9 mouse cellular contexts compared by ENCODE assay signal in the genomic region with DNA sequence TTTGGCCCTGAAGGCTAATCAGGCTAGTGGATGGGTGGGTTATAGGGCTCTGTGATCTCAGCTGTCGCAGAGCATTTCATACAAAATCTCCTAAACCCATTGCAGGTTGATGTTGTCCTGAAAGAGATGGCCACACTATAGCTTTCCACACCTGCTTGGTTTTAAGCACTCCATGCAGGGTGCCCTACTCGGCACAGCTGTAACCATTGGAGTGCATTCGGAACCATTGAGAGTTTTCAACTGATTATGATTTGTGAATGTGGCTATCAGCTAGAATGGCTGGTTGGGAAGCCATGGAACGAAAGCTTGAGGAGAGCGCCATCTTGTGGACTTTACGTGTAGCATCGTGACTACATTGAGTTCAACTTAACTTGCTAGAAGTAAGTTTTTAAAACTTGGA.
DNase-seq lines count a peak whose midpoint lies in the region; ATAC-seq and TF ChIP-seq lines count a peak whose summit lies in the region.
"Had no signal": no experiment of that assay in that cellular context is flagged by ENCODE, and none has a peak within 500 bp of the region (broad histone marks: within the 10 kb centered on the region; RNA-seq: fewer than 3 reads in every experiment).

No protein-coding gene starts in this region.

- no peak overlapping the region for H3K4me2 ChIP-seq in hindbrain, embryonic 13.5 days
- no peak overlapping the region for H3K4me2 ChIP-seq in forebrain, postnatal 0 days (ENCODE audit: low read depth)
- no peak overlapping the region for H3K4me2 ChIP-seq in stomach, postnatal 0 days (replicated peaks; ENCODE audit: low read depth)
- H3K4me2 ChIP-seq: limb, embryonic 12.5 days had no signal

- no peak overlapping the region for H3K27ac ChIP-seq in hindbrain, embryonic 10.5 days
- no peak overlapping the region for H3K27ac ChIP-seq in hindbrain, embryonic 13.5 days
- no peak overlapping the region for H3K27ac ChIP-seq in forebrain, postnatal 0 days (ENCODE audit: low read depth, low read length)
- no peak overlapping the region for H3K27ac ChIP-seq in stomach, postnatal 0 days (replicated peaks)
- H3K27ac ChIP-seq: limb, embryonic 12.5 days had no signal

- 22% methylated on average over 7 of the region's 7 CpGs for WGBS in hindbrain, embryonic 10.5 days
- WGBS in hindbrain, embryonic 13.5 days = 17% methylated on average over 7 of the region's 7 CpGs
- 17% methylated on average over 7 of the region's 7 CpGs for WGBS in forebrain, postnatal 0 days
- 16% methylated on average over 7 of the region's 7 CpGs for WGBS in stomach, postnatal 0 days

- no peaks in the 10 kb centered on the region for H3K4me1 ChIP-seq in hindbrain, embryonic 10.5 days (replicated peaks)
- no peaks in the 10 kb centered on the region for H3K4me1 ChIP-seq in hindbrain, embryonic 13.5 days (replicated peaks)
- no peaks in the 10 kb centered on the region for H3K4me1 ChIP-seq in forebrain, postnatal 0 days (ENCODE audit: insufficient read depth)
- no peaks in the 10 kb centered on the region for H3K4me1 ChIP-seq in stomach, postnatal 0 days (replicated peaks; ENCODE audit: control insufficient read depth, insufficient read depth)
- H3K4me1 ChIP-seq: limb, embryonic 12.5 days had no signal

- no peak overlapping the region for H3K4me3 ChIP-seq in hindbrain, embryonic 10.5 days
- no peak overlapping the region for H3K4me3 ChIP-seq in hindbrain, embryonic 13.5 days
- no peak overlapping the region for H3K4me3 ChIP-seq in forebrain, postnatal 0 days (ENCODE audit: low read depth, low read length)
- no peak overlapping the region for H3K4me3 ChIP-seq in stomach, postnatal 0 days (ENCODE audit: low read depth, low read length)
- H3K4me3 ChIP-seq: limb, embryonic 12.5 days had no signal

- no peak for TF ChIP-seq EP300 in stomach, postnatal 0 days (optimal IDR thresholded peaks at IDR 0.05)

- peak; percentile 91 for TF ChIP-seq CTCF in forebrain, postnatal 0 days (IDR thresholded peaks at IDR 0.05; ENCODE audit: low read depth)
- TF ChIP-seq CTCF in stomach, postnatal 0 days (IDR thresholded peaks at IDR 0.05; ENCODE audit: low read depth) = peak; percentile 97

- no peak for ATAC-seq in hindbrain, embryonic 13.5 days (ENCODE audit: low FRiP score)
- ATAC-seq in forebrain, postnatal 0 days = peak; percentile 54
- ATAC-seq in megakaryocyte-erythroid progenitor cell, adult 5-6 weeks (replicated peaks; ENCODE audit: low FRiP score, low TSS enrichment, poor library complexity, severe bottlenecking) = peak; percentile 73
- ATAC-seq in stomach, postnatal 0 days (ENCODE audit: low FRiP score, low TSS enrichment) = no peak; the same call in 1 of the 2 replicates

- peak; percentile 62 for DNase-seq in hindbrain, embryonic 10.5 days (ENCODE audit: low spot score)
- DNase-seq in CD8-positive naive resting alpha-beta T cell, adult 2 months (ENCODE audit: low read depth in 2 of 2, low spot score in 2 of 2) = peak; percentile 49 to 51
- DNase-seq in c-Kit-positive CD71-negative TER-119-negative erythroid progenitor cells, embryonic 14.5 days (ENCODE audit: low read depth) = peak; percentile 56
- peak; percentile 86 for DNase-seq in forebrain, postnatal 0 days
- peak; percentile 39 for DNase-seq in layer of hippocampus, adult 9-10 months (ENCODE audit: low spot score)
- peak; percentile 45 for DNase-seq in stomach, postnatal 0 days (ENCODE audit: low spot score)

- H3K36me3 ChIP-seq in hindbrain, embryonic 10.5 days = no peaks in the 10 kb centered on the region
- no peaks in the 10 kb centered on the region for H3K36me3 ChIP-seq in hindbrain, embryonic 13.5 days
- no peaks in the 10 kb centered on the region for H3K36me3 ChIP-seq in forebrain, postnatal 0 days (ENCODE audit: insufficient read depth)
- no peaks in the 10 kb centered on the region for H3K36me3 ChIP-seq in stomach, postnatal 0 days (ENCODE audit: control insufficient read depth, insufficient read depth, low read length)
- H3K36me3 ChIP-seq: limb, embryonic 12.5 days had no signal

- peaks cover 12% of the 10 kb centered on the region for H3K27me3 ChIP-seq in hindbrain, embryonic 10.5 days (ENCODE audit: insufficient read depth, poor library complexity, severe bottlenecking)
- H3K27me3 ChIP-seq in hindbrain, embryonic 13.5 days = peaks cover 37% of the 10 kb centered on the region
- H3K27me3 ChIP-seq in forebrain, postnatal 0 days (ENCODE audit: insufficient read depth, low read length) = no peaks in the 10 kb centered on the region
- H3K27me3 ChIP-seq in stomach, postnatal 0 days (ENCODE audit: control insufficient read depth, insufficient read depth, low read length) = no peaks in the 10 kb centered on the region

- H3K9ac ChIP-seq in hindbrain, embryonic 13.5 days = no peak overlapping the region
- H3K9ac ChIP-seq in forebrain, postnatal 0 days = no peak overlapping the region
- H3K9ac ChIP-seq in stomach, postnatal 0 days (ENCODE audit: low read length) = no peak overlapping the region
- H3K9ac ChIP-seq: limb, embryonic 12.5 days had no signal

- H3K9me3 ChIP-seq in hindbrain, embryonic 10.5 days = no peaks in the 10 kb centered on the region
- H3K9me3 ChIP-seq in hindbrain, embryonic 13.5 days = no peaks in the 10 kb centered on the region
- H3K9me3 ChIP-seq in forebrain, postnatal 0 days (ENCODE audit: low read length) = no peaks in the 10 kb centered on the region
- H3K9me3 ChIP-seq in stomach, postnatal 0 days (ENCODE audit: control insufficient read depth, low read length) = no peaks in the 10 kb centered on the region
- H3K9me3 ChIP-seq: limb, embryonic 12.5 days had no signal

Comparison
In these comparisons a context has a peak if more than half of its experiments do, and no peak if none do; other contexts are left out.
1. ATAC-seq: peak in forebrain, postnatal 0 days (single experiment) and megakaryocyte-erythroid progenitor cell, adult 5-6 weeks (single experiment); none in hindbrain, embryonic 13.5 days (single experiment) and stomach, postnatal 0 days (single experiment).
2. Peak in every context shown above with its lines, with median percentiles within 50 percentile points of each other: DNase-seq.